Mouse (Mus musculus) telencephalon, adult 2 months (tissue): ENCODE measurements around the gene Tnni2.

Experiments
- DNase-seq: peaks from one replicate; pipeline ENCODE4 v3.0.0-alpha.2; 2011; ENCODE audit warnings: low read depth, low spot score

Tnni2 gene

GRCm38 (mm10) chr7:142428213-142428612 lies 13.4 kb upstream of the Tnni2 start:
- DNase-seq: no peak

DNA sequence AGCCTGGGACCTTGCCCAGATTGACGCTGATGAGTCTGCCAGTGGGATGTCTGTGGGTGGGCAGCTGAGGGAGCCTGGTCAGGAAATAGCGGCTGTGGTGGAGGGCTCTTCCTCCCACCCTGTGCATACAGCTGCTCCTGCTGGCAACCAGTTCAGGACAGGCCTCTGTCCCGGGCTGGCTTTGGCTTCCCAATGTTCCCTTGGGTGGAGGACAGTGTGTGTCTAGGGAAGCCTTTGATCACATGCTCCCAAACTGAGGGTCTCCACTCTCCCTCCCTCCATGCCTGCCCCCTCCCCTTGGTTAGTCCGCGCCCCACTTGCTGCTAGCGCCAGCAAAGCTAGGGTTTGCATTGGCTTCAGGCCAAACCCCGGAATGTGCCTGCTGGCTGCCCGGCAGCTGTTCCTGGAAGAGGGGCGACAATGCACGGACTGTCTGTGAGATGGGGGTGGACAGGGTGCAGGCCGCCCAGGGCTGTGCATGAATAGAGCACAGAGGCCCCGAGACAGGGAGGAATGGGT lies 11.4 kb upstream of the Tnni2 start:
- DNase-seq: no peak

GRCm38 (mm10) chr7:142431106-142431505 lies 10.5 kb upstream of the Tnni2 start:
- DNase-seq: no peak

DNA sequence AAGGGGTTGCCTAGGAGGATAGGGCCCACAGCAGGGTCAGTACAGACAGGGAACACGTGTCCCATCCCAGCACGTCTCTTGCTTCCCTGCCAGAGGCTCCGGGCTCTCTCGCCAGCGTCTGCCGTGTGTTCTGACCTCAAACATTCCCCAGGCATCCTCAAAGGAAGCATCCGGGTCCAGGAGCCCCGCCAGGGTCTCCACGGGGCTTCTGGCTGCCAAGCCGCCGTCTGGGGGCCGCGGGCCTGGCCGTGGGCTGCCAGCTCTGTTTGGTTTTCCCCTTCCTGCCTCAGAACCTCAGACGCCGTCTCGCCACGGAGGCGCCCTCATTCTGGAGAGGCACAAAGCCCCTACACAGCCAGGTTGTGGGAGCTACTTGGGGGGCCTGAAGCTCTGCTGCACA lies 8.0 kb upstream of the Tnni2 start:
- DNase-seq: no peak

DNA sequence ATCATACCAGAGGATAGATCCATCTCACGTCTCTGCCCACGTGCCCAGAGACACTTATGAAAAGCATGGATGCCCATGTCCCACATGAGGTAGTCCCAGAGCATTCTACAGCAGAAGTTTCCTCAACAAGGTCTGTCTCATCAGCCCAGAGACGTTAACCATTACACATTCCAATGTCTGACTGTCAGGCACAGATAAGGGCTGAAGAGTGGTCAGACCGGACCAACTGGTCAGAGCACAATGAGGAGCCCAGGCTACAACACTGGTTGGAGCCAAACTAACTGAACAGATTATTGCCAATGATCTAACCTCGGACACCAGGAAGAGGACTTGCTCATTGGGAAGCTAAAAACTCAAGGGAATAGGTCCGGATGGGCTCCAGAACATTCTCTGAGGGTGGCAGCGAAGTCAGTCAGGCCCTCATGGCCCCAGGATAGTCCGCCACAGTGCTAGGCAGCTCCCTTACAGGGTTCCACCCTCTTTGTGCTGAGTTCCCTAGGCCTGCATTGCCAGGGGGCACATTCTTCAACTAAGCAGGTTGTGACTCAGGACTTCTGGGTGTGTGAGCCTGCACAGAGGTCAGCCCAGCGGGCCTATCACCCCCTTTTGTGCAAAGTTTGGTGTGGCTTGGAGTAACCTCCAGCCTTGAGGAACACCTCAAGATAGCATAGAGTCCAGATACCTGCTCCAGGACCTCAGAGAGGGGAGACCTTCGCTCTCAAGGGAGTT lies 7.3 kb upstream of the Tnni2 start, which contains the start of gene Syt8:
TSS of gene Syt8 (plus strand) at position 714 of the 729 bp plus-strand sequence.
- no peak for DNase-seq

DNA sequence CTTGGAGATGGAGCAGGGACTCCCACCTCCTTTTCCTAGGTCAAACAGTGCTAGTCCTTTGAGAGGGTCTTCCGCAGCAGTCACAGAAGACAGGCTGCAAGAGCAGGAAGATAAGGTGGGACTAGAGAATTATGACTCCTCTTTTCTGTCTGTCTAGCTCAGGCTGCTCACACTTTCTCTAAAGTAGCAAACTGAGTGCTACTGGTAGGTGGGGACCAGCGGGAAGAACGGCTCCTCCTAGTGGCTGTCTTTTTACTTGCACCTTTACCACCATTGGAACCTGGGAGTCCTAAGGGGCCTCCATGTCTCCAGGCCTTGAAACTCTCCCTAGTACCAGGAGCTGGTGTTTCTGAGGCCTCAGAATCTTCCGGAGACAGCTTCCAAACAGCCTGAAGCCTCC lies 6.1 kb upstream of the Tnni2 start:
- DNase-seq: peak; percentile 28

DNA sequence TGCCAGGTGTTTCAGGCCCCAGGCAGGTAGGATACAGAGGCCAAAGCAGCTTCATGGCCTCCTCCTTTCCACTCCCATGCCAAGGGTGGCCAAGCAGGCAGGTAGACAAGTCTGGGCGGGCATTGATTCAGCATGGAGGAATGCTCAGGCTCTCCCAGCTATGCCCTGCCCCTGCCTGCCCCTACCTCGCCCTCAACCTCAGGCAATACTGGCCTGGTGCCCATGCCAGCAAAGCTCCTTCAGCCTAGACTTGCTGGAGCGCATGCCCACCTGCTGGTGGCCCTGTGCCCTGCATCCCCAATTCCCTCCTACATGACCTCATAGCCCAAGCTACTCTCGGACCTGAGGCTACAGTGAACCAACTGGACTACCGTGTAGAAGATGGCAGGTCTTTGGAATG lies 4.3 kb upstream of the Tnni2 start:
- no peak for DNase-seq

- no peak for DNase-seq
Observed at GRCm38 (mm10) chr7:142439966-142440365, 1.6 kb upstream of the Tnni2 start.

- DNase-seq: no peak
Observed at GRCm38 (mm10) chr7:142440657-142441114, 922 bp upstream of the Tnni2 start.

GRCm38 (mm10) chr7:142442081-142442907 lies 686 bp downstream of the Tnni2 start:
- no peak for DNase-seq

DNA sequence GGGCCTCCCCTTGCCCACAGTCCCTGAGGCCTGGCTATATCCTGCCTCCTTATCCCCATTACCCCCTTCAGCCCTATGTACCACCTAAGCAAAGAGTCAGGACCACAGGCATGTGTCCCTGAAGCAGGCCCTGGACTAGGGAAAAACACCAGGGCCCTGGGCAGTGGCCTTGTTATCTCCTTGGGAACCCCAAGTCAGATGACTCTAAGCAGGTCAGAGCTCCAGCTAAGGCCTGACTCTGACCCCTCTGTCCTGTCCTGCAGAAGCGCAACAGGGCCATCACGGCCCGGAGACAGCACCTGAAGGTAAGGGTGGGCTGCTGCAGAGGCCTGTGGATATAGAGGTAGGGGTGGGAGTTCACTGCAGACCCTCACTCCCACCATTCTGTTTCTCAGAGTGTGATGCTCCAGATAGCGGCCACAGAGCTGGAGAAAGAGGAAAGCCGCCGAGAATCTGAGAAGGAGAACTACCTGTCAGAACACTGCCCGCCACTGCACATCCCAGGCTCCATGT lies 1.4 kb downstream of the Tnni2 start:
- no peak for DNase-seq

DNA sequence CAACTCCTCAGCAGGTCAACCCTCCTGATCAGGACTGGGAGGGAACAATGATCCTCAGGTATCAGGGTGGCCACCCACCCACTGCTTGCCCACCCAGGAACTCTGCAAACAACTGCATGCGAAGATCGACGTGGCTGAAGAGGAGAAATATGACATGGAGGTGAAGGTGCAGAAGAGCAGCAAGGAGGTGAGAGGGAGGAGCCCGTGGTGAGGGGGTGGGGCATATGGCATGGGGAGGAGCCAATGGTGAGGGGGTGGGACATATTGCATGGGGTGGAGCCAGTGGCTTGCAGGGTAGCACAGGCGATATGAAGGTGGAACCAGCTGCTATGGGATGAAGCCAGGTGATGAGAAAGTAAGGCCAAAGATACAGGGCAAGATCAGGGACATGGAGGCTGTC lies 1.9 kb downstream of the Tnni2 start:
- no peak for DNase-seq

GRCm38 (mm10) chr7:142444171-142444570 lies 2.6 kb downstream of the Tnni2 start:
- no peak for DNase-seq

DNA sequence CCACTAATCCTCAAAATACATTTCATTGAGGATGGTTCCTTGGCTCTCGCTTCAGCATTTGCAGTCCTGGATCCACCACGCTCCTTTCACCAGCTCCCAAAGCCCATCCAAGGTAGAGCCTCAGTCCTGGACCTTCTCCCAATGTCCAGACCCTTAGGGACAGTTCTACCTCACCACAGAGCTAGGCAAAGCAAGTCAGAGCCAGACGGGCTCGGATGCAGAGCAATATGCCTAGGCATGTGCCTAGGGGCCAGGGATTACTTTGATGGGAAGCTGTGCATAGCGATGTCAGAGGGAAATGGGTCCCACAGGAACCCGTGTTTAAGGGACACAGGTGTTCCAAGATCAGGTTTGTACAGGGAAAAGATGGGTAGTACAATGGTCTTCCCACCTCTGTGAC lies 3.7 kb downstream of the Tnni2 start:
- DNase-seq: no peak

DNA sequence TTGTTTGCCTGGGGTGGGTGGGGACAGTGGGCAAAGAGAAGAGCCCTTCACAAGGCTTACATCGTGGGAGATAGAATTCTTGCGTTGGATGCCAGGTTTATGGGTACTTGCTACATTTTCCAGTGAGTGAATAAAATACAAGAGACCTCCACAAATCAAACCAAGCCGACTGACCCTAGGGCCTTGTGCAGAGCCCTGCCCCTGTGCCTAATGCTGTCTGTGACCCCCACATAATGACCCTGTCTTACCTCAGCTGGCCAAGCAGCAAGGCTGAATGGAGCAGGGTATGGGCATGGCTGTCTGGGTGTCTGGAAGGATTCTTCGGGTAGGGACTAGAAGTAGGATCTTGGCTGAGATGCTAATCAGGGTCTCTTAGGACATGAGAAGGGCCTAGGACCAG lies 4.7 kb downstream of the Tnni2 start:
- no peak for DNase-seq

DNA sequence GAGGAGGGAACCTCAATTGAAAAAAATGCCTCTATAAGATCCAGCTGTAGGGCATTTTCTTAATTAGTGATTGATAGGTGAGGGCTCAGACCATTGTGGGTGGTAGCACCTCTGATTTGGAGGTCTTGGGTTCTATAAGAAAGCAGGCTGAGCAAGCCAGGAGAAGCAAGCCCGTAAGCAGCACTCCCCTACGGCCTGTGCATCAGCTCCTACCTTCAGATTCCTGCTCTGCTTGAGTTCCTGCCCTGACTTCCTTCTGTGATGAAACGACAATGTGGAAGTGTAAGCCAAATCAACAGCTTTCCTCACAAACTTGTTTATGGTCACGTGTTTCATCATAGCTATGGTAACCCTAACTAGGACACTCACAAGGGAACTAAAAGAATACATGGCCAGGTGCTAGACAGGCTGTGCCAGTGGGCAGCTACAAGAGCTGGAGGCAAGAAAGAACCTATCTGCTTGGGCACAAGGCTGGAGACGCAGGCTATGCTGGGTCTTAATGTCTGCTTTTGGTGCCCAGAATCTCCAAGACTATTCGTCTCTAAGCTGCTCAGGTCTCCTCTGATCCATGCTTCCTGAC lies 7.5 kb downstream of the Tnni2 start:
- DNase-seq: no peak

DNA sequence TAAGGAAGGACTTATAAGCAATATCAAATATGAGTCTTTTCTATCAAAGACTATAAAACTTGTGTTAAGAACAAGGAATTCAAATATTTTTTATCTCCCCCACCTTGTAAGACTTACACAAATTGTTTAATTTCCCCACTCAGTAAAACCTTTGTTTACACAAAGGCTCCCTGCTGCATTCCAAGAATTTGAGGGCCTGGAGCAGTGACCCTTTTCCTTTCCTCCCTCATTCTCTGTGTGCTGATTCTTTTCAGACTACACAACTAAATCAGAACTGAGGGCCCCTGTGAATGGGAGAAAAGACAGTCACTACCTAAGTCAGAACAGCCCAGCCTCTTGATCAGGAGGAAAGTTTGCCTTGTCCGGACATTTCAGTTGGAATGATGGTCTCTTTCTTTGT lies 13.1 kb downstream of the Tnni2 start:
- DNase-seq: no peak

DNA sequence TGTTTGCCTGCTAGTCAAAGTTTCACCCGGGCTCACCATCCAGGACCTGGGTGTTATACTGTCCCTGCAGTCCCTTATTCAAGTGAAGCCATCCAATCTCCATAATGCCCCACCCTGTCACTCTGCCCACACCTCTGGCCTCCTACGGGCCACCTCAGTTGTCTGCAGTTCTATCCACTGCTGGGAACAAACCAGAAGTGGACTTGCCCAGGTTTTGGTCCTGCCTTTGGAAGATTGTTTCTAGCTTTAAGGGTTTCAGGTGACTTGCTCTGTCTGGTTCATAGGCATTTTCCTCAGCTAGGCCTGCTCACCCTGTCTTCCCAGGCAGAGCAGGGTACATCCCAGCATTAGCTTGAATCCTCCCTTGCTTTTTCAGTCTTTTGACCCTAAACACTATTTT lies 13.6 kb downstream of the Tnni2 start:
- no peak for DNase-seq

DNA sequence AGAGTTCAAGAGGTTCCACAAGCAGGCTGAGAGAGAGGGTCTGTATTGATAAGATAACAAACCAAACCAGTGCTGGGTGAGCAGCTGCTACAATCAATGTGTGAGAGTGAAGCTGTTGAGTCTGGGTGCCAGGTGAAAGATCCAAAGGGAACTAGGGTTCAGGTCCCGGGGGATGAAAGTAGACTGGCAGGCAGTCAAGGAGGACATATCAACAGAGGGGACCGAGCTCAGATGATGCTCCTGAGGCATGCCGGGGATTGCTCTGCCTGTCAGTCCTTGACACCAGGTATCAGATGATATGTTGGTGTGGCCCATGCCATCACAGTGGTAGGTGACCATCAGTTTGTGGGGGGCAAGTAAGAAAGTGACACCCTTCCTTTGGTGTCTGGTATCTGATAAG lies 15.2 kb downstream of the Tnni2 start:
- DNase-seq: no peak

DNA sequence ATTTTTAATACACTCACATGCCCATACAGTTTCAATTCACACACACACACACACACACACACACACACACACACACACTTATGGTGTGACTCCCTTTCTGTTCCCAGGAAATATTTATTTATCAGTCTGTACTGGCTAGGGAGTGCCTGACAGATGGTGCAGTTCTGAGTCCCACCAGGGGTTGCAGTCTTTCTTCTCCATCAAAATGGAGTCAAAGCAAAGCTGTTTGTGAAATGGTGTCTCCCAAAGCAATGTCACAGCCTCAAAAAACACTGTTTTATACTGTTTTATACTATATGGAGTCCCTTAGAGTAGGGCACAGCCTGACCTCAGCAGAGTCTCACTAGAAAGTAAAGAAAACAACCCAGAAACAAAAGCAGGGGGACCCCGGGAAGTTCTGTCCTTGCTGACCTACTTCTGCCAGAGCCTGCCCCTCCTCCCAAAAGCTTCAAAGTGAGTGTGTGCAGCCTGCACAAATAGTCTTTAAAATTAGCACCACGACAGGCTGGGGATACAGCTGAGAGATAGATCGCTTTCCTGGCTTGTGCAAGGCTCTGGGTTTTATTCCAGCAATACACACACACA lies 15.7 kb downstream of the Tnni2 start:
- DNase-seq: no peak

DNA sequence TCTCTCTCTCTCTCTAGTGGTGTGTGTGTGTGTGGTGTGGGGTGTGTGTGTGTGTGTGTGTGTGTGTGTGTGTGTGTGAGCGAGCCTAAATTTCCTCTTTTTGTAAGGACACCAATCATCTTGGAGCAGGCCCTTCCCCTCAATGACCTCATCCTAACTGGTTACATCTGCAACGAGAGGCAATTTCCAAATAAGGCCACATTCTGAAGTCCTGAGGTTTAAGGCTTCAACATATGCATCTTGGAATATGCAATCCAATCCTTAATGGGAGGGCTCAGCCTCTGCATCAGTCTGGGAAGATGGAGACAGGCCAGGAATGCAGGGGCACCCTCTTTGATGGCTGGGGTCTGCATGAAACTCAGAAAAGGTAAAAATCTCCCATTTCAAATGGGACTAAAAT lies 16.4 kb downstream of the Tnni2 start:
- DNase-seq: no peak
